Mouse (Mus musculus): ENCODE data around the gene Angptl1.

Gene Angptl1

GRCm38 (mm10) chr1:156884782-156885181 lies 46.4 kb downstream of the Angptl1 start:
- DNase-seq: no peak

DNA sequence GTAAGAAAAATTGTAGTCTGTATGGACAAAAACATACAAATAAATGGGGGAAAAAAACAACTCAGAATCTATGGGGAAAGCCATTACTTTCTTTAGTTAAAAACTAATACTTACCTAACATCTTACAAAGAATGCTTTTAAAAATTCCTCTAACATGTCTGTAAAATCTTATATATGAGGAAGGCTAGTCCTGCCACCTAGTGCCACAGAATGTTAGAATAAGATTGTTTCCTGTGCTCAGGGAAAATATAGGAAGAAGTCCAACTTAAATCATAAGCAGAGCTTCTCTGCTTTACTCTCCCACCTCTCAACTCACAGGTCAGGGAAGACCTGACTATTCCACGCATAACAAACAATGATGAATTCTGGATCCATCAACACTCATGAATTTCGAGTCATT lies 47.5 kb downstream of the Angptl1 start:
- DNase-seq: no peak

DNA sequence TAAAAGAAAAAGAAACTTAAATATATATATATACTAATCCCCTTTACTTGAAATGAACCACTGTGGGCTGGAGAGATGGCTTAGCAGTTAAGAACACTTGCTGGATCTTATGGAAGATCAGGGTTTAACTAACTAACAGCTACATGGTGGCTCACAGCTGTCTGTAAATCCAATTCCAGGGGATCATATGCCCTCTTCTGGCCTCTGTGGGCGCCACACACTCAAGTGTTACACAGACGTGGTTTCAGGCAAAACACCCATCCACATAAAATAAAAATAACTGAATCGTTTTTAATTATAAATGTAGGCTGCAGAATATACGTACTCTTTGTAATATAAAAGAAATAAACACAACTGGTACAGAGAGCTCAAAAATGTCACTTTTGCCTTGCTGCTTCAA lies 50.5 kb downstream of the Angptl1 start:
- DNase-seq: no peak

DNA sequence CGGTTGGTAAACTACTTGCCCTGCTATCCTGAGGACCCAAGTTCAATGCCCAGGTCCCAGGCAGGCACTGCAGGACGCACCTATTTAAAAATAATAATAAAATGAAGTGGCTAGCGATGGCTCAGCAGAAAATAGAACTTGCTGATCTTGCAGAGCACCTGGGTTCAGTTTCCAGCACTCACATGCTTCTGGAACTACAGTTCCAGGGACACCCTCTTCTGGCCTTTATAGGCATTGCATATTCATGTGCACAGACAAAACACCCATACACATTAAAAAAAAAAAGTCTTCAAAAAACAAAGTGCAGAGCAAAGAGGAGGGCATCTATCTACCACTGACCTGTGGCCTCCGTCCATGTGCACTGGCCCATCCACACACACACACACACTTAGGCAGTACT lies 53.2 kb downstream of the Angptl1 start:
- DNase-seq: no peak

DNA sequence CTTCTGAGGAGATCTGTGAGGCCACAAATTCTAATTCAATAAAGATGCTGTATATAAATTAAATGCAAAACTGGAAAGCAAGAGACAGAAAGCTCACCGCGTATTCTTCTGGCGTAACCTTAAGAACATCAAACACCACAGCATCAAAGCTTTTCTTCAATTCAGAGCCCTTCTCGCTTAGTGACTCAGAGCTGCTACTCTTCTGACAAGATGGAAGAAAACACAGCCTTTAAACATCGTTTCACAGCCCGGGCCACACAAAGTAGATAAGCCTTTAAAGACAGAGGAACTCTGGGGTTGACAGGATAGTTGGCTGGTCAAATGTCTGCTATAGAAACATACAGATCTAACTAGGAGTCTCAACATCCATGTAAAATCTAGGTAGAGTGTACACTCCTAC lies 63.3 kb downstream of the Angptl1 start:
- DNase-seq: no peak

- no peak for DNase-seq
Measured at GRCm38 (mm10) chr1:156903899-156904298, 65.5 kb downstream of the Angptl1 start.

GRCm38 (mm10) chr1:156905660-156906059 lies 67.3 kb downstream of the Angptl1 start:
- no peak for DNase-seq

GRCm38 (mm10) chr1:156909265-156909664 lies 70.9 kb downstream of the Angptl1 start:
- DNase-seq: no peak

- no peak for DNase-seq
Measured at GRCm38 (mm10) chr1:156909866-156910265, 71.5 kb downstream of the Angptl1 start.

Measured in lung, postnatal 14 days (tissue).